Mouse (Mus musculus) bone marrow macrophage, adult 2 months (primary cell): Measurements from ENCODE around the gene Chrdl1.

Experiments
- CTCF ChIP-seq: IDR thresholded peaks from 2 replicates; pipeline ENCODE4 v1.5.1; 2012; ENCODE audit warnings: low read depth, mild to moderate bottlenecking, low read length, moderate library complexity
- POLR2A ChIP-seq: IDR thresholded peaks from 2 replicates; pipeline ENCODE4 v1.6.1; 2012; ENCODE audit warnings: mild to moderate bottlenecking, low read depth, low read length, borderline replicate concordance

DNA sequence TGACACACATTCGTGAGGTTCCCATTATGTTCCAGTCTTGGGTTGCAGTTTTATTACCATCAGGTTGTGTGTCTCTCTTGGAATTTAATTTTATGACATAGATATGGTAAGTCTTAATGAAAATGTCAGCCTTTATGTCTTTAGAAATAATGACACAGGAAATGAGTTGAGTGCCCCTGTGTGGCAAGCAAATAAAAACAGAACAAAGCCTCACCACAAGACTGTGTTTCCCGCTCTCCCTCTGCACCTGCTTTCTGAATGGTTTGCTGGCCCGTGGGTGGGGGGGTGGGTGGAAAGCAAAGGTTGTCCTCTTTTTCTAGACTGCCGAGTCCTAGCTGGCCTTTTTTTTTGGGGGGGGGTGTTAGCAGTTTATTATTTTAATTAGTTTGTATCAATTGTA is 48.6 kb upstream of the Chrdl1 start:
- no peak for TF ChIP-seq CTCF
- TF ChIP-seq POLR2A: no peak
